Mouse (Mus musculus) liver, postnatal 0 days (tissue): ENCODE data around the gene Terb1.

Experiments
- CTCF ChIP-seq: sonication (generic); IDR thresholded peaks from 2 replicates; pipeline ENCODE4 v1.5.1; 2016; ENCODE audit warnings: antibody characterized with exemption, low read depth
- EP300 ChIP-seq: IDR thresholded peaks from 2 replicates; pipeline ENCODE4 v1.6.1; 2016; ENCODE audit warnings: antibody characterized with exemption, low read depth, mild to moderate bottlenecking

DNA sequence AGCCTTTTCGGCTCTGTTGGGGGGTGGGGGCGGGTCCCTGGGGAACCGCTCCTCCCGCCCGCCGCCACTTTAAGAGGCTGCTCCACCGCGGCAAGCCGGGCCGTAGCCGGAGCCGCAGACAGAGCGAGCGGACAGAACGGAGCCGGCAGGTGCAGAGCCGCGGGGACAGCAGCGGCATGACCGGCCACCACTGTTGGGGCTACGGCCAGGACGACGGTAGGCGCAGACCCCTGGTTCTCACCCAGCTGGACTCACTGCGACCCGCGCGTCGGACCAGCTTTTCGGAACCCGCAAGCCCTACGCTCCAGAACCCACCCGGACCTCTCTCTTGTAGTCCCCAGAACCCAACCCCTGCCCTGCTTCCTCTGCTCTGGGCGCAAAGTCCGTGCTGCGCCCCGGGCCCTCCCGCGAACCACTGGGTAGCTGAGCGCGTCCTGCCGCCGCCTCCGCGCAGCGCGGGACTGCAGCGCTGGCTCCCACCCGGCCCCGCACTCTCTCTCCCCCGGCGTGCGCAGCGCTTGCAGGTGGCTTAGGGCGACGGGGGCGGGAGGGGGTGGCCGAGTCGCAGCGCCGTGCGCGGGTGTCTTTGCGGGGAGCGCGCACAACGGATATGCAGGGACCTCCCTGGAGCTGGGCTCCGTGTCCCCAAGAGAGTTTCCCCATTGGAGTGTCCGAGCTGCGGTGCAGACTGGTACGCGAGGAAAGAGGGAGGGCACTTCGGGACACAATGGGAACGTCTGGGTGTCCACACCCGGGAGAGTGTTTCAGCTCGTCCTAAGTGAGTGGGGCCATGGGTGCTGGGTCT lies 31.2 kb upstream of the Terb1 start:
- no peak for TF ChIP-seq CTCF
- no peak for TF ChIP-seq EP300
